Mouse (Mus musculus) retina, postnatal 7 days (tissue): ENCODE results near the gene Ramac.

ENCODE experiments used
- DNase-seq: peaks from one replicate; pipeline ENCODE4 v3.0.0-alpha.2; 2012; ENCODE audit warnings: low read depth, low spot score

Gene Ramac

DNA sequence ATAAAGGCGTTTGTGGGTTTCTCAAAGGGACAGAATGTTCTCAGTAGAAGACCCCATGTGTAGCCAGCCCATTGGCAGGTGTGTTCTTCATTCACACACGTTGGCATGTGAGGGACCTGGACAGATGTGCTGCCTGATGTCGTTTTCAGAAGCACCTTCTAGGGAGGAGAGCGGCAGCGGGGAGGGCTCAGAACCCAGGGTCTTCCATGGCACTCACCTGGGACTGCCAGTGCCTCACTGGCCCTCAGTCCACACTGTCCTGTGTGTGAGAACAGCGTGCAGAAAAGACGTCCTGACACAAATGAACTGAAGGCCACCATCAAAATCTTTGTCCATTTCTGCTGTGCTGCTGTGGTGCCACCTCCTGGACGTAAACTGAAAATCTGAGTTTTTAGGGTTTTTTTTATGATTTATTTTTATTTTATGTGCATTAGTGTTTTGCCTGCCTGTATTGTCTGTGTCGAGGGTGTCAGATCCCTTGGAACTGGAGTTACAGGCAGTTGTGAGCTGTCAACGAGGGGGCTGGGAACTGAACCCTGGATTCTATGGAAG lies 15.0 kb downstream of the Ramac start:
- DNase-seq, result no peak

DNA sequence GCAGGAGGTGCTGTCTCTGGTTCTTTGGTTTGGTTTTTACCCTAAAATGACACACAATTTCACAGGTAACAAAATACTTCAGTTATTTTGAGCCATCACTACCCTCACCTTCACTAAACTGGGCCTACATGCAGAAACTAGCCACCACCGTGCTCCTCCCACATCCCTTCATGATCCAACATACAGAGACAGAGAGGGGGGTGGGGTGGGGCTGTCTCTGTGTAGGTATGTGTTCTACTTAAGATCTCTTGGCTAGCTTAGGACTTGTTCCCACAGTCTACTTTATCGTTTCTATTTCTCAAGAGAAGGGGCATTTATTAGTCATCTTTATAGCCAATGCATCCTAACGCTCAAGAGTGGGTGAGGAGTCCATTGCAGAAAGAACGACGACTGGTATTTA lies 25.8 kb downstream of the Ramac start:
- DNase-seq, result no peak

DNA sequence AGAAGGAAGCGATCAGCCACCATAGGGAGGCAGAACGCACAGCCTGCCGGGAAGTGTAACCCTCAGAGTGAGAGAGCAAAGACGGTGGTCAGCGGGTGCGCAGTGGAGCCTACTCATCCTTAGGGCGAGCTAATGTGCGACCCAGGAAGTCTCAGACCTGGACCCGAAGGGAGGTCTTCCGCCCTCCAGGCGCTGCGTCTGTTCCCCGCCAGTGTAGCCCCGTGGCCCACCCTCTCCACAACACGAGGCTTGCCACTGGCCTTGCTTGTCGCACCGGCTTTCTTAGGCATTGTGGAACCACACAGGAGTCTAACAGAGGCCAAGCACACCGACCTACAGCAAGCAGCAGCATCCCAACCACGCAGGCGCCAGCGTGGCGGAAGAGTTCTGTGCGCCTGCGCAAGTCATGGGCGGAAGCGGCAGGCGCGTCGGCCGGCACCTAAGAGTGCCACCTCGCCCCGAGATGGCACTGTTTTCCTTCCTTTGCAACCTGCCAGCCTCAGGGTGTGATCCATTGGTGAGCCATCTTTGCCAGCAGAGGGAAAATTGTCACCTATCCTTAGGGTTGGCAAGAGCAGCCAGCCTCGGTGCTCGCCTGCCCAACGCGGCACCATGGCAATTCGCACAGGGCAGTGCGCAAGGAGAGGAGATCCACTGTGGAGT lies 26.5 kb downstream of the Ramac start, which contains the start of gene 3110040N11Rik:
TSS of gene 3110040N11Rik (minus strand) at position 384 of the 663 bp plus-strand sequence.
- peak; percentile 90 for DNase-seq

DNA sequence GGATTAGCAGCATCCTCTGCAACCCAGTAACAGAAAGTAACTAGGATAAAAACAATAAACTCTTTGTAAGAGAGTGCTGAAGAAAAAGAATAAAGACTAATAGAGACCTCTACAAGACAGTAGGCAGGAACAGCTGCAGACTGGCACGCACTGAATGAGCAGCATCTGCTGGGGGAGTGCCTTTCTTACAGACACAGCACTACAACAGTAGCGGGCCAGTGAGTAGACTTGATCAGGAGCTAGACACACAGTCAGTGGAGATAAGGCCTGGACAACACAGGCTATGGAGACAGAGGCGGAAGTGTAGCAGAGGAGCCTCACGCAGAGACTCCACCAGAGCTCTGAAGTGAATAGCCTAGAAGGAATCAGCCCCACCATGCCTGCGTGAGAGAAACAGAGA lies 43.3 kb downstream of the Ramac start:
- no peak for DNase-seq
